Mouse (Mus musculus): Measurements from ENCODE around the gene Matn1. TPM values are rescaled to one million over a fixed set of nuclear protein-coding genes. Genes with fewer than 3 reads are reported as not detected.

The Matn1 gene
- polyA plus RNA-seq (2015; fragmentation: Nextera tagmentation; extraction: Ambion mirVana): not detected in 2 replicates

- WGBS: 31% methylated on average over 6 of the region's 6 CpGs
- Histone ChIP-seq H3K9ac (ENCODE audit: low read depth, low read length) (no peak within 1 kb of the TSS), H3K36me3 (ENCODE audit: control insufficient read depth, insufficient read depth) (no peaks in the 10 kb centered on the region), H3K9me3 (ENCODE audit: control insufficient read depth) (no peaks in the 10 kb centered on the region), H3K27me3 (replicated peaks; ENCODE audit: control insufficient read depth, insufficient read depth, low read length) (no peaks in the 10 kb centered on the region; the same call in 1 of the 2 replicates), H3K4me1 (replicated peaks; ENCODE audit: control insufficient read depth, insufficient read depth, low read length) (no peaks in the 10 kb centered on the region), H3K4me2 (replicated peaks; ENCODE audit: low read depth) (no peak within 1 kb of the TSS), H3K4me3 (ENCODE audit: low read depth, low read length) (no peak within 1 kb of the TSS), H3K27ac (ENCODE audit: low read depth, low read length) (no peak within 1 kb of the TSS)
- no peak for TF ChIP-seq CTCF (IDR thresholded peaks at IDR 0.05; ENCODE audit: low read depth)
- ATAC-seq: no peak
Observed at GRCm38 (mm10) chr4:130944112-130944511, at the start of gene Matn1. Gene Matn1 (plus strand): TSS chr4:130944385.

DNA sequence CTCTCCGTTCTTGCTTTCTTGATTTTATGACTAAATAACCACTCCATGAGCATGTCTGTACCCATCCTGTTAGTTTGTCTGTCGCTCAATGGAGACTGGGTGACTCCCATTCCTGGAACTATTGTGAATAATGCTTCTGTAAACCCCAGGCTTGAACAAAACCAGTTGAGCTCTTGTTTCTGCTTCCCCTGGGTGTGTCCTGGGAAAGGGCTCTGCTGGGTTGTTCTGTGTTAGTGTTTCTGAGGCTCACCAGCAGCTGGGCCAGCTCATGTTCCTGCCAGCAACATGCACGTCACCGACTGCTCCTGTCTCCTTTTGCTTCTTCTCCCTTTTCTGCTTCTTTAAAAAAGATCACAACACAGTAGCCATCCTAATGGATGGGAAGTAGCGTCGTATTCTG, 48.5 kb upstream of the Matn1 start:
- ATAC-seq: no peak
- Histone ChIP-seq H3K36me3 (ENCODE audit: control insufficient read depth, insufficient read depth) (no peaks in the 10 kb centered on the region), H3K4me3 (ENCODE audit: low read depth, low read length) (no peak overlapping the region), H3K27me3 (replicated peaks; ENCODE audit: control insufficient read depth, insufficient read depth, low read length) (no peaks in the 10 kb centered on the region), H3K4me1 (replicated peaks; ENCODE audit: control insufficient read depth, insufficient read depth, low read length) (no peaks in the 10 kb centered on the region), H3K9me3 (ENCODE audit: control insufficient read depth) (no peaks in the 10 kb centered on the region), H3K9ac (ENCODE audit: low read depth, low read length) (no peak overlapping the region), H3K4me2 (replicated peaks; ENCODE audit: low read depth) (no peak overlapping the region), H3K27ac (ENCODE audit: low read depth, low read length) (no peak overlapping the region)
- TF ChIP-seq CTCF (IDR thresholded peaks at IDR 0.05; ENCODE audit: low read depth): no peak
- WGBS: 71% methylated on average over 6 of the region's 6 CpGs

DNA sequence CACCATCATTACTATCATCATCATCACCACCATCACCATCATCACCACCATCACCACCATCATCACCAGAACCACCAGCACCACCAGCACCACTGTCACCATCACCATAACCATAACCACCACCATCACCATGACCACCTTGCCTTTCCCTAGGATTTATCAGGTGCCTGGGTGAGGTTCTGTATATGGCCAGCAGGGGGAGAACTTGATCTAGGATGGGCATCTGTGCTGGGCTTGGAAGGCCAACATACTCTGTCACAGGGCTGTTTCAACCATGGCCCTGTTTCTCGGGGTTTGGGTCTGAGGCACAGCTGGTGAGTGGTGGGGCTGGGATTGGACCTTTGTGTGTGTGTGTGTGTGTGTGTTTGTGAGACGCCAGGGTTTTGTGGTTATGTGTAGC, 47.8 kb upstream of the Matn1 start:
- ATAC-seq: no peak
- no peak overlapping the region for H3K27ac ChIP-seq (ENCODE audit: low read depth, low read length)
- H3K27me3 ChIP-seq (replicated peaks; ENCODE audit: control insufficient read depth, insufficient read depth, low read length): no peaks in the 10 kb centered on the region
- H3K4me1 ChIP-seq (replicated peaks; ENCODE audit: control insufficient read depth, insufficient read depth, low read length): no peaks in the 10 kb centered on the region
- no peaks in the 10 kb centered on the region for H3K9me3 ChIP-seq (ENCODE audit: control insufficient read depth)
- no peaks in the 10 kb centered on the region for H3K36me3 ChIP-seq (ENCODE audit: control insufficient read depth, insufficient read depth)
- TF ChIP-seq CTCF (IDR thresholded peaks at IDR 0.05; ENCODE audit: low read depth): peak; percentile 77
- H3K4me3 ChIP-seq (ENCODE audit: low read depth, low read length): no peak overlapping the region
- 77% methylated on average over 2 of the region's 2 CpGs for WGBS
- no peak overlapping the region for H3K9ac ChIP-seq (ENCODE audit: low read depth, low read length)
- H3K4me2 ChIP-seq (replicated peaks; ENCODE audit: low read depth): no peak overlapping the region

DNA sequence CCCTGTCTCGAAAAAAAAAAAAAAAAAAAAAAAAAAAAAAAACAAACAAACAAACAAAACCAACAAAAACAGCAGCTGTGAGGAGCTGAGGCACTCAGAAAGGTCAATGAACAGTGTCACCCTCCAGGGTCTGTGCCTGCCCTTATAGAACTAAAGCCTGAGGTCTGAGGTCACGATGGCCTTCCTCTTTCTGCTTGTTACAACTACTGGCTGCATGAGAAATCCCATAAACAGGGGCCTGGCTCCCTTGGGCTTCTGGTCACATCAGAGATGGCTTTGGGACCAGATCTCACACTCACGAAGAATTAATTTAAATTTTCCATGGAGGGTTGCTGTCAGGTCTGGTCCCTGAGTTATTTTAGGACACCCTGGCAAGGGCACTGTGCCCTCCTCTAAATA, 44.8 kb upstream of the Matn1 start:
- 75% methylated on average over 2 of the region's 3 CpGs for WGBS
- H3K9ac ChIP-seq (ENCODE audit: low read depth, low read length): no peak overlapping the region
- no peak for TF ChIP-seq CTCF (IDR thresholded peaks at IDR 0.05; ENCODE audit: low read depth)
- H3K9me3 ChIP-seq (ENCODE audit: control insufficient read depth): no peaks in the 10 kb centered on the region
- H3K4me3 ChIP-seq (ENCODE audit: low read depth, low read length): no peak overlapping the region
- no peak overlapping the region for H3K4me2 ChIP-seq (replicated peaks; ENCODE audit: low read depth)
- no peaks in the 10 kb centered on the region for H3K36me3 ChIP-seq (ENCODE audit: control insufficient read depth, insufficient read depth)
- no peaks in the 10 kb centered on the region for H3K27me3 ChIP-seq (replicated peaks; ENCODE audit: control insufficient read depth, insufficient read depth, low read length)
- no peak for ATAC-seq
- no peaks in the 10 kb centered on the region for H3K4me1 ChIP-seq (replicated peaks; ENCODE audit: control insufficient read depth, insufficient read depth, low read length)
- H3K27ac ChIP-seq (ENCODE audit: low read depth, low read length): no peak overlapping the region

DNA sequence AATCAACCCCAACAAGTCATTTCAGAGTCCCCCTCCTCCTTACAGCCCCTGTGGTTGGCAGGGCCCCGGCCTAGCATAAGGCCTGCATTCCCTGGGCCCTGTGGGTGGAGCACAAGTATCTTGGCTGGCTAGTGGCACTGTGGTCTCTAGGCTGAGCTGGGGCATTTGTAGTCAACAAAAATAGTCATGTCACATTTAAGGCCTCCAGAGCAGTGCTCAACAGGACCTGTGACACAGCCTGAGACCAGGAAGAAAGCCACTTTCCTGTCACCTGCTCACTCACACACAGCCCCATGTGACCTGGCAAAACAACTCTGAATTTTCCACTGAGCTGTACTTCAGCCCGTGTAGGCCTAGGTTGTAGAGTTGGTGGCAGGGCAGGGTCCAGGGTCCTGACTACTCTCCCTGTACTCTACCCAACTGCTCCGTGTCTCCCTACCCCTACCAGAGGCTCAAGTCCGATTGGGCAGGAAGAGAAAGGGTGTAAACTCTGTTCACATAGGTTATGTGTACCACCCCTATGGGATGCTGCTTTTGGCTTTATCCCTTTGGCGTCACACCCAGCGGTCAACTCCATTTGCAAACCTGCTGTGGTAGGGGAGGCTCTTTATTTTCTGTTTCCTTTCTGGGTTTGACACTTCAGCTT, 44.3 kb upstream of the Matn1 start:
- no peak overlapping the region for H3K9ac ChIP-seq (ENCODE audit: low read depth, low read length)
- WGBS: 83% methylated on average over 6 of the region's 6 CpGs
- ATAC-seq: peak; percentile 36; the same call in 1 of the 2 replicates
- TF ChIP-seq CTCF (IDR thresholded peaks at IDR 0.05; ENCODE audit: low read depth): no peak
- no peak overlapping the region for H3K27ac ChIP-seq (ENCODE audit: low read depth, low read length)
- no peak overlapping the region for H3K4me3 ChIP-seq (ENCODE audit: low read depth, low read length)
- H3K36me3 ChIP-seq (ENCODE audit: control insufficient read depth, insufficient read depth): no peaks in the 10 kb centered on the region
- no peaks in the 10 kb centered on the region for H3K4me1 ChIP-seq (replicated peaks; ENCODE audit: control insufficient read depth, insufficient read depth, low read length)
- H3K4me2 ChIP-seq (replicated peaks; ENCODE audit: low read depth): no peak overlapping the region
- H3K27me3 ChIP-seq (replicated peaks; ENCODE audit: control insufficient read depth, insufficient read depth, low read length): no peaks in the 10 kb centered on the region
- H3K9me3 ChIP-seq (ENCODE audit: control insufficient read depth): no peaks in the 10 kb centered on the region

- no peaks in the 10 kb centered on the region for H3K4me1 ChIP-seq (replicated peaks; ENCODE audit: control insufficient read depth, insufficient read depth, low read length)
- 69% methylated on average over 7 of the region's 7 CpGs for WGBS
- no peak overlapping the region for H3K27ac ChIP-seq (ENCODE audit: low read depth, low read length)
- H3K4me2 ChIP-seq (replicated peaks; ENCODE audit: low read depth): no peak overlapping the region
- no peaks in the 10 kb centered on the region for H3K9me3 ChIP-seq (ENCODE audit: control insufficient read depth)
- no peak overlapping the region for H3K9ac ChIP-seq (ENCODE audit: low read depth, low read length)
- TF ChIP-seq CTCF (IDR thresholded peaks at IDR 0.05; ENCODE audit: low read depth): no peak
- H3K4me3 ChIP-seq (ENCODE audit: low read depth, low read length): no peak overlapping the region
- H3K27me3 ChIP-seq (replicated peaks; ENCODE audit: control insufficient read depth, insufficient read depth, low read length): no peaks in the 10 kb centered on the region
- ATAC-seq: no peak
- H3K36me3 ChIP-seq (ENCODE audit: control insufficient read depth, insufficient read depth): no peaks in the 10 kb centered on the region
Observed at GRCm38 (mm10) chr4:130900746-130901145, 43.4 kb upstream of the Matn1 start.
